Mouse (Mus musculus) liver, embryonic 14.5 days (tissue): ENCODE measurements at regions not wholly inside any gene's neighbourhood (a gene's known extent, or its start where the extent isn't known, plus 50 kb on each side); places are given as distances from the start of the nearest gene placed in this dataset.

Experiments
- CTCF ChIP-seq: IDR thresholded peaks from 2 replicates; pipeline ENCODE4 v1.5.1; 2016; ENCODE audit warnings: antibody characterized with exemption, low read depth, control low read depth
- EP300 ChIP-seq: IDR thresholded peaks from 2 replicates; pipeline ENCODE4 v1.6.1; 2016; ENCODE audit warnings: antibody characterized with exemption, low read depth

- no peak for TF ChIP-seq CTCF
- TF ChIP-seq EP300: no peak
These were observed 302.3 kb upstream of the Ldb2 start for GRCm38 (mm10) chr5:45101777-45102176.
